Mouse (Mus musculus): Measurements from ENCODE around the gene Gm20388.

Gene Gm20388

GRCm38 (mm10) chr8:121541862-121542261 lies 1631.2 kb downstream of the Gm20388 start:
- DNase-seq (ENCODE audit: low spot score), result no peak

GRCm38 (mm10) chr8:121542901-121543300 lies 1632.3 kb downstream of the Gm20388 start:
- DNase-seq (ENCODE audit: low spot score), result no peak

DNA sequence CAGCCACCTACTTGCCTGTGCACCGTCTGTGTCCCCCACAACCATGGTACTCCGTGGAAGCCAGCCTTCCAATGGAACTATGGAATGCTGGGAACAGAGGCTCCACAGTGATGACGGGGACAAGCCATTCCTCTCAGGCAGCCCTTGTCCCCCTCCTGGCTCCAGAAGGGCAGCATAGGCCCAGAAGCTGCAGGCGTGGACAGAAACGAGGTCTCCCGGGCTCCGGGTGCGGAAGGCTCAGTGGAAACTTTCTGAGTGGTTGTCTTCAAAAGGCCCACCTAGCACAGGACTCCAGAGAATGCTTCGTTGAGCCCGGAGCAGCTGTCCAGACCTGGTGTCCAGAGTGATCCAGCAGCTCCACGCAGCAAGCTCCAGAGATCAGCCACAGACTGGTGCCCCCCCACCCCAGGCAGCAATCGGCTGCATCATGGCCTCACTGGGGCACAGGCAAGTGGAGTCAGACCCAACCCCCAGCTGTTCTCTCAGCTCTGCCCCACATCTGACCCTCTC lies 1633.7 kb downstream of the Gm20388 start, which contains the start of gene 1700018B08Rik:
1700018B08Rik (minus strand) TSS at position 45 of the 510 bp plus-strand sequence.
- no peak for DNase-seq (ENCODE audit: low spot score)

- DNase-seq (ENCODE audit: low spot score), result no peak
These were observed 1634.3 kb downstream of the Gm20388 start for GRCm38 (mm10) chr8:121544936-121545335.

- peak; percentile 64 for DNase-seq (ENCODE audit: low spot score)
These were observed 1636.5 kb downstream of the Gm20388 start for GRCm38 (mm10) chr8:121547132-121547531.

- no peak for DNase-seq (ENCODE audit: low spot score)
These were observed 1639.4 kb downstream of the Gm20388 start for GRCm38 (mm10) chr8:121550056-121550455.

GRCm38 (mm10) chr8:121551065-121551985 lies 1640.7 kb downstream of the Gm20388 start:
- DNase-seq (ENCODE audit: low spot score), result no peak

DNA sequence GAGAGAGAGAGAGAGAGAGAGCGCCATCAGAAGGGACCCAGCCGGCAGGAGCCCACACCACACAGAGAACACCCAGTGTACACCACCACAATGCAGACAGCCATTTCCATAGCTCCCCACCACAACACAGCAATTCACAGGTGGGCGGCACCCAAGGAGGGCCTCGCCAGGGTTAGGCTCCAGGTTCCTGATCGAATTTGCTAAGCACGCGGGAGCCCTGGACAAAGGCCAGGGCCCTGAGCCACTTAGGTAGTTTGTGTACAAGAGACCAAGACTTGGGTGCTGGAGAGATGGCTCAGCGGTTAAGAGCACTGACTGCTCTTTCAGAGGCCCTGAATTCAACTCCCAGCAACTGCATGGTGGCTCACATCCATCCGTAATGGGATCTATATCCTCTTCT lies 1641.9 kb downstream of the Gm20388 start:
- no peak for DNase-seq (ENCODE audit: low spot score)

GRCm38 (mm10) chr8:121553831-121554475 lies 1643.3 kb downstream of the Gm20388 start:
- no peak for DNase-seq (ENCODE audit: low spot score)

GRCm38 (mm10) chr8:121557746-121558145 lies 1647.1 kb downstream of the Gm20388 start:
- no peak for DNase-seq (ENCODE audit: low spot score)

DNA sequence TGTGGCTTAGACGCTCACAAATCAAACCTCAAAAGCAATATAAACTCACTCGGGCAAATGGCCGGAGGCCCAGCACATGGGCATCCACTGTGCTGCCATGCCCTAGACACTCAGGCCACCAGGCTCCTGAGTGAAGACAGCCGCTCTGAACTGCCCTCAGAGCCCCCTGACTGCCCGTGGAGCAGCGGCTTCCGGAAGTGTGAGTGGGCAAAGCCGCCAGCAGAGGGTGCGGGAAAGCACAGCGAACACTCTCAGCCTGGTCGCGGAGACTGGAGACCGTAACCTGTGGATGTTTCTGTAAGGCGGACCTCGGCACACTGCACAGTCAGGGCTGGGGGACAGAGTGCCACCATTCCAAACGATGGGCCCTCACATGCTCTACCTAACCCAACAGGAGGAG lies 1647.9 kb downstream of the Gm20388 start:
- no peak for DNase-seq (ENCODE audit: low spot score)

DNA sequence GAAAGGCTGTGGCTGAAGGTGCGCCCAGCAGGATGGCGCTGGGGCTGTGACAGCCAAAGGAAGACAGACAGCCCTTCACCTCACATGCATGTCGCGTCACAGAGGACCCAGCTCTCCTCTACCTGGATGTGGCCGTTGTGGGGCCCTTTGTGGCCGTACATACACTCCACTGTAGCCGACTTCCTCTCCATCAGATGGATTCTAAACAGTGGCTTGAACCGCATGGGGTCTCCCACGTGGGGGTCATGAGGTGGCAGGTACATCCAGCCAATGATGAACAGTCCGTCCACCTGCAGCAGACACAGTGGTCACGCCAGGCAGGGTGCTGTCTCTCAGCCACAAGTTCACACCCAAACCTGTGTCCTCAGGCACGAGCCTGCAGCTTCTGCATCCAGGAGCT lies 1649.2 kb downstream of the Gm20388 start:
- DNase-seq (ENCODE audit: low spot score), result no peak

DNA sequence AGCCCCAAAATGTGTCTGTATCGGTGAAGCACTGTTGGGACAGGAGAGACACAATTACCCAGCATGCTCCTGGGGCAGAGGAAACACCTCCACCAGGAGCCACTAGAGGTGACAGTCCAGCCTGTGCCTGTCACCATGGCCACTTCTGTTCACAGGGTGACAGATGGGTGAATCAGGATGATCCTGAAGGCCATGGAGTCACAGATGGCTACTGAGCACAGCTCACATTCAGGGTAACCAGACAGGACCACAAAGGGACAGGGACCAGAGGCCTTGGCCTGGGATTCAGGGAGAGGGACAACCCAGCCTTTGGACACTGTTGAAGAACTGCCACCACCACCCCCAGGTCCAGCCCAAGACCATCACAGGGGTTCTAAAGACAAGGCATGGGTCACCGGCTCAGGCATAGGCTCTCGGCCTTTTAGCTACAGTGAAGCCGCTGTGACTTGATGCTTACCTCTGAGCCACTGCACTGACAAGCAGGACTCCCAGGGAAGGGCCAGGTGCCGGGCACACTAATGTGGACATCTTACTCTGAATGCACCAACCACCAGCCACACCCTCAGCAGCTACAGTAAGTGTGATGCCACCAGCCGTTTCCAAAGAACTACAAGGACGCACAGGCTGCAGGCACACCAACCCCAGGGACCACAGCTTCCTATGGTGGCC lies 1649.9 kb downstream of the Gm20388 start:
- no peak for DNase-seq (ENCODE audit: low spot score)

GRCm38 (mm10) chr8:121561636-121562345 lies 1651.2 kb downstream of the Gm20388 start:
- DNase-seq (ENCODE audit: low spot score), result no peak

- no peak for DNase-seq (ENCODE audit: low spot score)
These were observed 1652.3 kb downstream of the Gm20388 start for GRCm38 (mm10) chr8:121562941-121563351.

GRCm38 (mm10) chr8:121563701-121564100 lies 1653.1 kb downstream of the Gm20388 start:
- no peak for DNase-seq (ENCODE audit: low spot score)

GRCm38 (mm10) chr8:121568321-121568720 lies 1657.7 kb downstream of the Gm20388 start:
- no peak for DNase-seq (ENCODE audit: low spot score)

GRCm38 (mm10) chr8:121570335-121570734 lies 1659.7 kb downstream of the Gm20388 start:
- no peak for DNase-seq (ENCODE audit: low spot score)

DNA sequence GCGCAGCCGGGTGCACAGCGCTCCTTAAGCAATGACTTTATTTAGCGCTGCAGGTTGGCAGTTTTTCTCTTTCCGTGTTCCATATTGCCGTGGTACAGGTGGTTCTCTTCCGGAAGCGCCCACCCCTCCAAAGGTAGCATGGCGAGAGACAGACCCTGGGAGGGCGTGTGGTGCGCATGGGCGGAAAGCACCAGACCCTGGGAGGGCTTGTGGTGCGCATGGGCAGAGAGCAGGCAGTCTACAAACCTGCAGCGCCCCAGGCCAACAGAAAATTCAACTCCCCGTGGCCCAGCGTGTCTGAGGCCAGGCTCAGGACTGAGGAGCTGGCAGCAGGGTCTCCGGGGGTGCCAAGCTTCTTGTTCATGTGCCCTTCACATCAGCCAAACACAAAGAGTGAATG lies 1660.2 kb downstream of the Gm20388 start:
- DNase-seq (ENCODE audit: low spot score), result no peak

DNA sequence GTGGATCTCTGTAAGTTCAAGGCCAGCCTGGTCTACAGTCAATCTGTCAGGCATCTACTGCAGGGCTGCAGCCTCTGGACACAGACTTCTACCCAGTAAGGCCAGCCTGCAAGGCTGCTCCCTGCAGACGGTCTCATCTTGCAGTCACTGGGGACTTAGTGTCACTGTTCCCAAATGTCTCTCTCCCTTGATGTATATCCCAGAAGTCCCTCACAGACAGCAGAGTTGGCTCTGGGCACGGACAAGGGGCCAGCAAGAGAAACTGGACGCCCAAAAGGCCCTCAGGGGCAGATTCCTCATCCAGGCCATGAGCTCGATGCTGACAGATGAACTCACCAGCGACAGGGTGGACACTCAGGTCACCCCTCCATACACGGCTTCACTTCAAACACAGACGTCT lies 1661.5 kb downstream of the Gm20388 start:
- DNase-seq (ENCODE audit: low spot score), result no peak

- DNase-seq (ENCODE audit: low spot score), result no peak
These were observed 1662.6 kb downstream of the Gm20388 start for GRCm38 (mm10) chr8:121573275-121573674.

GRCm38 (mm10) chr8:121575661-121576060 lies 1665.0 kb downstream of the Gm20388 start:
- no peak for DNase-seq (ENCODE audit: low spot score)

All from ovary, postnatal 14 days (tissue).